Mouse (Mus musculus) stomach, embryonic 16.5 days (tissue): ENCODE data around the gene Prss16. TPM values are rescaled to one million over a fixed set of nuclear protein-coding genes. Genes with fewer than 3 reads are reported as not detected.

Source experiments
- ATAC-seq: fragments of 200-750 bp; cut with Nextera tagmentation; 2 replicates; pipeline ENCODE4 v1.8.0; 2017; ENCODE audit warnings: moderate number of reproducible peaks, moderate TSS enrichment; ENCODE audit not compliant: insufficient read depth, low FRiP score
- H3K27ac ChIP-seq: fragments of 300-500 bp; sonication (generic); 2 replicates; pipeline ENCODE4 v1.5.1; 2014; ENCODE audit warnings: low read length
- H3K27me3 ChIP-seq: fragments of 300-500 bp; sonication (generic); 2 replicates; pipeline ENCODE4 v1.6.1; 2014; ENCODE audit warnings: low read length, control low read depth, mixed read lengths; ENCODE audit not compliant: control insufficient read depth, insufficient read depth
- H3K36me3 ChIP-seq: fragments of 300-500 bp; sonication (generic); 2 replicates; pipeline ENCODE4 v1.6.1; 2014; ENCODE audit warnings: low read length; ENCODE audit not compliant: control insufficient read depth, insufficient read depth
- H3K4me1 ChIP-seq: fragments of 300-500 bp; sonication (generic); 2 replicates; pipeline ENCODE4 v1.6.1; 2014; ENCODE audit warnings: low read length, control low read depth, mixed read lengths; ENCODE audit not compliant: control insufficient read depth, insufficient read depth
- H3K4me2 ChIP-seq: fragments of 300-500 bp; sonication (generic); 2 replicates; pipeline ENCODE4 v1.6.1; 2014; ENCODE audit warnings: low read depth, low read length, mixed read lengths
- H3K4me3 ChIP-seq: fragments of 300-500 bp; sonication (generic); replicated peaks from 2 replicates; pipeline ENCODE4 v1.5.1; 2014; ENCODE audit warnings: mild to moderate bottlenecking, low read length
- H3K9ac ChIP-seq: fragments of 300-500 bp; sonication (generic); 2 replicates; pipeline ENCODE4 v1.6.1; 2014; ENCODE audit warnings: low read length
- H3K9me3 ChIP-seq: fragments of 300-500 bp; sonication (generic); replicated peaks from 2 replicates; pipeline ENCODE4 v1.6.1; 2016; ENCODE audit warnings: low read length, control low read depth; ENCODE audit not compliant: control insufficient read depth
- WGBS: fragments of 180-500 bp; shearing (Covaris S2); extraction: QIAGEN DNeasy Blood & Tissue Kit; methylation state at CpG from one replicate; pipeline ENCODE4 v1.1.7; 2014; 5-methylcytosine and 5-hydroxymethylcytosine counted together
- polyA plus RNA-seq: library from polyadenylated mRNA; unstranded; fragments of >200 nt; fragmentation: Nextera tagmentation; extraction: Ambion mirVana; gene quantifications from 2 replicates; pipeline ENCODE4 v1.2.1, GENCODE M21; 2015

The Prss16 gene
- polyA plus RNA-seq, result 0.92 and 1.1 TPM in 2 replicates

- H3K36me3 ChIP-seq, result no peaks in the 10 kb centered on the region
- WGBS, result 41% methylated on average over 6 of the region's 7 CpGs
- H3K9ac ChIP-seq, result no peak within 1 kb of the TSS
- H3K27ac ChIP-seq, result no peak within 1 kb of the TSS
- H3K9me3 ChIP-seq, result no peaks in the 10 kb centered on the region
- peaks cover 80% of the 10 kb centered on the region for H3K27me3 ChIP-seq
- H3K4me3 ChIP-seq, result no peak within 1 kb of the TSS
- H3K4me2 ChIP-seq, result no peak within 1 kb of the TSS
- H3K4me1 ChIP-seq, result peaks cover 12% of the 10 kb centered on the region; the same call in 1 of the 2 replicates
- no peak for ATAC-seq
Measured at GRCm38 (mm10) chr13:22009642-22010041, at the start of gene Prss16. Prss16 (minus strand) TSS chr13:22009742.

DNA sequence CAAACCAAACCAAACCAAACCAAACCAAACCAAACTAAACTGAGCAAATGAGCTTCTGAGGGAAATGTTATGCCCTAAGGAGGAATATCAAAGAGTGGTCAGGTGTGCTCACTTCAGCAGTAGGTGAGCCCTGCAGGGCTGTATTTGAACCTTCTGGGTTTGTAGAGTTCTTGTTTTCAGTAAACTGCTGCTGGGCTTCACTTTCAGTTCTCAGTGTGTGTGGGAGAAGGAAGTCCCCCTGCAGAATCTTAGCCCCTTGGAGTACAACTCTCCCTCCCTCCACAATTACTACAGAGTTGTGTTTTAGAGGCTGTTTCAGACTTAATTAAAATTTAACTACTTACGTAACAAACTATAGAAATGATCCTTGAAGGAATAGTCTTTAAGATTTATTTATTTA is 44.2 kb upstream of the Prss16 start:
- no peak overlapping the region for H3K4me3 ChIP-seq
- ATAC-seq, result no peak
- no peaks in the 10 kb centered on the region for H3K27me3 ChIP-seq
- no peaks in the 10 kb centered on the region for H3K9me3 ChIP-seq
- no peak overlapping the region for H3K27ac ChIP-seq
- WGBS, result 88% methylated on average over 1 of the region's 1 CpGs
- no peak overlapping the region for H3K4me2 ChIP-seq
- no peaks in the 10 kb centered on the region for H3K36me3 ChIP-seq
- no peaks in the 10 kb centered on the region for H3K4me1 ChIP-seq
- H3K9ac ChIP-seq, result no peak overlapping the region

DNA sequence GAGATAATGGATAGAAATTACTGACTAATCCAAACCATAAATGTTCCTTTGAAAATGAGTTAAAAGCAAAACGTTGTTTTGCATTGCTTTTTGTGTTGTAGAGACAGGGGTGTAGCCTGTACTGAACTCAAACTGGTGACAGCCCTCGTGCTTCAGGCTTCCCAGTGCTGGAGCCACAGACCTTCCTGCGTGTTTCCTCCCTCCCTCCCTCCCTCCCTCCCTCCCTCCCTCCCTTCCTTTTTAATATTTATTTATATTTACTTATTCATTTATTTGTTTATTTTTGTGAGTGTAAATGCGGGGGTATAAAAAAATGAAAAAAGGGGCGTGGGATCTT is 41.9 kb upstream of the Prss16 start:
- Histone ChIP-seq H3K9me3 (no peaks in the 10 kb centered on the region), H3K4me1 (no peaks in the 10 kb centered on the region), H3K27ac (peak overlapping the region; percentile 85; the same call in 1 of the 2 replicates), H3K27me3 (no peaks in the 10 kb centered on the region), H3K4me2 (peak overlapping the region; percentile 80), H3K36me3 (no peaks in the 10 kb centered on the region), H3K4me3 (peak overlapping the region; percentile 64), H3K9ac (peak overlapping the region; percentile 80)
- 5% methylated on average over 5 of the region's 5 CpGs for WGBS
- no peak for ATAC-seq

GRCm38 (mm10) chr13:22050591-22051522 is 41.3 kb upstream of the Prss16 start:
- H3K4me3 ChIP-seq, result peak overlapping the region; percentile 64
- no peaks in the 10 kb centered on the region for H3K4me1 ChIP-seq
- no peaks in the 10 kb centered on the region for H3K9me3 ChIP-seq
- peak; percentile 96 for ATAC-seq
- H3K36me3 ChIP-seq, result no peaks in the 10 kb centered on the region
- no peaks in the 10 kb centered on the region for H3K27me3 ChIP-seq
- peak overlapping the region; percentile 80 for H3K4me2 ChIP-seq
- peak overlapping the region; percentile 80 for H3K9ac ChIP-seq
- under 1% methylated on average over 52 of the region's 52 CpGs for WGBS
- H3K27ac ChIP-seq, result peak overlapping the region; percentile 85

GRCm38 (mm10) chr13:22049737-22050440 is 40.3 kb upstream of the Prss16 start:
- Histone ChIP-seq H3K9me3 (no peaks in the 10 kb centered on the region), H3K27ac (peak overlapping the region; percentile 85), H3K4me1 (no peaks in the 10 kb centered on the region), H3K4me2 (peak overlapping the region; percentile 80), H3K4me3 (peak overlapping the region; percentile 64), H3K36me3 (no peaks in the 10 kb centered on the region), H3K9ac (peak overlapping the region; percentile 80), H3K27me3 (no peaks in the 10 kb centered on the region)
- ATAC-seq, result no peak
- 1% methylated on average over 14 of the region's 14 CpGs for WGBS

GRCm38 (mm10) chr13:22049041-22049440 is 39.5 kb upstream of the Prss16 start:
- Histone ChIP-seq H3K9me3 (no peaks in the 10 kb centered on the region), H3K4me3 (no peak overlapping the region), H3K27me3 (no peaks in the 10 kb centered on the region), H3K27ac (no peak overlapping the region), H3K9ac (no peak overlapping the region), H3K36me3 (no peaks in the 10 kb centered on the region), H3K4me2 (no peak overlapping the region), H3K4me1 (0 out of 2 replicates have a peak, but pooled peaks cover 4% of the 10 kb centered on the region)
- WGBS, result 90% methylated on average over 2 of the region's 2 CpGs
- ATAC-seq, result no peak

DNA sequence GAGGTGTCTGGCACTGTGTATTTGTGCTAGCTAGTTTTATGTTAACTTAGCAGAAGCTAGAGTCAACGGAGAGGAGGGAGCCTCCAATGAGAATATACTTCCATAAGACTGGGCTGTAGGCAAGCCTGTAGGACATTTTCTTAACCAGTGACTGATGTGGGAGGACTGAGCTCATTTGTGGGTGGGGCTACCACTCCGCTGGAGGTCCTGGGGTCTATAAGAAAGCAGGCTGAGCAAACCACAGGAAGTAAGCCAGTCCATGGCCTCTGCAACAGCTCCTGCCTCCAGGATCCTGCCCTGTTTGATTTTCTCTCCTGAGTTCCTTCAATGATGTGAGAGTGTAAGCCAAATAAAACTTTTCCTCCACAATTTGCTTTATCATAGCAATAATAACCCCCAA is 35.8 kb upstream of the Prss16 start:
- H3K27me3 ChIP-seq, result no peaks in the 10 kb centered on the region
- no peak overlapping the region for H3K27ac ChIP-seq
- WGBS, result 65% methylated on average over 2 of the region's 2 CpGs
- H3K9me3 ChIP-seq, result no peaks in the 10 kb centered on the region
- H3K36me3 ChIP-seq, result no peaks in the 10 kb centered on the region
- ATAC-seq, result no peak
- no peak overlapping the region for H3K9ac ChIP-seq
- H3K4me2 ChIP-seq, result no peak overlapping the region
- no peak overlapping the region for H3K4me3 ChIP-seq
- H3K4me1 ChIP-seq, result peaks cover 17% of the 10 kb centered on the region

GRCm38 (mm10) chr13:22044432-22045155 is 35.1 kb upstream of the Prss16 start:
- Histone ChIP-seq H3K27ac (no peak overlapping the region), H3K4me1 (peaks cover 19% of the 10 kb centered on the region), H3K4me2 (peak overlapping the region; percentile 58), H3K27me3 (no peaks in the 10 kb centered on the region), H3K9me3 (no peaks in the 10 kb centered on the region), H3K36me3 (no peaks in the 10 kb centered on the region), H3K9ac (no peak overlapping the region), H3K4me3 (no peak overlapping the region)
- ATAC-seq, result no peak
- 85% methylated on average over 6 of the region's 6 CpGs for WGBS
